Mouse (Mus musculus): ENCODE measurements around the gene Tyw5. TPM values are rescaled to one million over a fixed set of nuclear protein-coding genes. Genes with fewer than 3 reads are reported as not detected.

The Tyw5 gene
- 10 to 100 TPM; 21.4 to 32.6 TPM for polyA plus RNA-seq (2017; shearing (Covaris generic))

DNA sequence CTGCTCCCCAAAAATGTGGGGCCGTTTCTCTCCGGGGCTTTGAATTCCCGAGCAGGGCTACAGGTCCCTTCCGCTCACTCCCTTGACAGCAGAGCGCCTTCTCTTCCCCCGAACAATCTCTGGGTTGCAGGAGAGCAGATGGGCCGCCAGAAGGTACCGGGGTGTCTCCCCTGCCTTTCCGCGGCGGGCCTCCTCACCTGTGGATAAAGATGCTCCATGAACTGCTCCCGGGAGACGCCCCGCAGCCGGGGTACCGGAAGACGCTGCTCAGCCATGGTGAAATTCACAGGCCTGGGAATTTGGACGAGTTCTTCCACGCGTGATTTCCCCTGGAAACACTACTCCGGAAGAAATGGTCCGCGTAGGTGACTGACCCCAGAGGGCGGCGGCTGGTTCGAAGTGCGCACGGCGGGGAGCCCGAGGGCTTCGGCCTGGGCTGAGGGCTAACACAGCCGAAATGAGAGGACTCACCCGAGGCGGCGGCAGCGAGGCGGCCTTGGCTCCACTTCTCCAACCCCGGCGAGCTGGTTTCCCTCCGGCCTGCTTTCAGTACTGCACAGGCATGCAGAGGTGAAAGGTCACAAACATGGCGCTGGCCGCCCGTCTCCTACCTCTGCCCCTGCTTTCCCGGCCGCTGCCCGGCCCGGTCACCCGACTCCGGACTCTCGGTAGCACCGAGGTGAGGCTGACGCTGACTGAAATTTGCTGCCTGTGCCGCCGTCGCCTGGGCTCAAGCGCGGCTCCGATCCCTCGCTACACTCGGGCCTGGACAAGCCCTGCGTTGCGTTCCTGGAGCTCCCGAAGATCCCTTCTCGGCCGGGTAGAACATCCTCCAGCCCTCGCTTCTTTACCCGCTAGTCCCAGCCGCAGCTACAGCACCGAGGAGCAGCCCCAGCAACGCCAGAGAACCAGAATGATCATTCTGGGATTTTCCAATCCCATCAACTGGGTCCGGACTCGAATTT lies at the start of gene Tyw5, which contains the start of gene Maip1:
Tyw5 (minus strand) TSS at position 915 of the 965 bp plus-strand sequence.
Maip1 (plus strand) TSS at position 142 of the 965 bp plus-strand sequence.

DNA sequence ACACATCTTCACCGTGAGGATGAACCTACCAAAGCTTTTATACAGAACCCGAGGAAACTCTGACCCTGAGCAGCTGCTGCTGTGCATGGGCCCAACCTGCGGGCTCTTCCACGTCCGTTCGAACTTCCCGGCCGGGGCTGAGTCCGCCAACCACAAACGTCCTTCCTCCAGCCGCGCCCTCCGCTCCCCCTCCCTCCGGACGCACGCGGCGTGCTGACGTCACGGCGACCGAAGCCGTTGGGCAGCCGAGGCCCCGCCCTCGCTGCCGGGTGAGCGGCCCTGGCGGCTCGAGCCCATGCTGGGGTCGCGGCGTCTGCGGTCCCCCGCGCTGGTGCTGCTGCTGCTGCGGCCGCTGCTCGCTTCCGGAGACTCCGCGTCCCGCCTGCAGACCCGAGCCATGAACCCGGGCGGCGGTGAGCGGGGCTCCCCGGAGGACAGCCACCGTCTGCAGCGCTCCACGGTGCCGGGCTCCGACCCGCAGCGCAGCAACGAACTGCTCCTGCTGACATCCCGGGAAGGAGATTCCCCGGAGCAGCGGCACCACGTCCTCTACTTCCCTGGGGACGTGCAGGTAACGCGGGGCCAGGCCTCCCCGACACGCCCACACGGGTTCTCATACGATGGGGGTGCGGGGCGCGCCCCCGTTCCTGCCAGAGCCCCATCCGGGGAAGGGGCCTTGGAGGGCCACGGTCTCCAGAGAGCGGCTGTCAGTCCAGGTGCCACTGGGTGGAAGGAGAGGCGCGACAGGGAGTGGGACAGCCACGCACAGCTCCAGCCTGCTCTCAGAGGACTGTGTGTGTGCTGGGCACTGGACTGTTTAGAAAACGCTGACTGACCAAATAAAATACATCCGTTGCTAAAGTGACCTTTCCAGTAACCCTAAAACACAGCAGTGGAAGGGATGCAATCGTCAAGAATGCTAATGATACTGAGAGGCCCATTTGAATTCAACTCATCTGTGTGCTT lies 29.2 kb downstream of the Tyw5 start, which contains the start of gene 1700066M21Rik:
1700066M21Rik (plus strand) TSS at position 245 of the 966 bp plus-strand sequence.

Other genes with a start within 250 kb of the Tyw5 start
- 1 to 10 TPM; 5.5 to 8.2 TPM for gene 1700066M21Rik, start 29.5 kb downstream of the Tyw5 start, polyA plus RNA-seq (2017; shearing (Covaris generic))
- 10 to 100 TPM in 1 of 2 experiments, 1 to 10 TPM in 1; 9.2 to 13.2 TPM for gene Maip1, start 773 bp downstream of the Tyw5 start, polyA plus RNA-seq (2017; shearing (Covaris generic))